Mouse (Mus musculus): ENCODE measurements around the gene Hoxb2. TPM values are rescaled to one million over a fixed set of nuclear protein-coding genes. Genes with fewer than 3 reads are reported as not detected.
A peak's percentile ranks its signal among the peaks of the same experiment; 100 is the strongest.

The Hoxb2 gene
- polyA plus RNA-seq, 1 experiment from 2014 or later, result 0.11 TPM

DNA sequence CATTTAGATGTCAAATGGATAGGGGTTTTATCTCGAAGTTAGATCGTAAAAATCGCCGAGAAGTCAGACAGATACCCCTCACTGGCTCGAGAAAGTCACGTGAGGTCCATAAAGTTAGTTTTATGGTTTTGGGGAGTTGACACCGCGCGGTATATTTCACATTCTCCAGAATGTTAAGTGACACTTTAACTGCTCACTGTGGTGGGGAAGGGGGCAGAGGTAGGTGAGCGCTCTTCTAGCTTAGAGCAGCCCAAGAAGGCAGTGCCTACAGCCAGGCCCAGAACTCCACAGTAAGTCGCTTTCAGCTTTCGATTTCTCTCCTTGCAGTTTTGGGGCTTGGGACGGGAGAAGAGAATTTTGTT, 43.4 kb upstream of the Hoxb2 start:
- no peaks in the 10 kb centered on the region for H3K4me1 ChIP-seq (ENCODE audit: control insufficient read depth, insufficient read depth, low read length)
- H3K4me2 ChIP-seq (ENCODE audit: low read length), result no peak overlapping the region
- H3K9ac ChIP-seq (ENCODE audit: low read depth, low read length), result no peak overlapping the region
- H3K4me3 ChIP-seq (ENCODE audit: low read depth, low read length), result no peak overlapping the region
- 2% methylated on average over 13 of the region's 13 CpGs for WGBS
- no peak for ATAC-seq
- peaks cover 93% of the 10 kb centered on the region for H3K27me3 ChIP-seq (ENCODE audit: control insufficient read depth, insufficient read depth, low read depth, low read length)
- no peaks in the 10 kb centered on the region for H3K36me3 ChIP-seq (ENCODE audit: control insufficient read depth, insufficient read depth, low read length)
- H3K27ac ChIP-seq (ENCODE audit: low read length), result no peak overlapping the region
- H3K9me3 ChIP-seq (replicated peaks; ENCODE audit: control insufficient read depth, low read length, poor library complexity, severe bottlenecking), result no peaks in the 10 kb centered on the region

DNA sequence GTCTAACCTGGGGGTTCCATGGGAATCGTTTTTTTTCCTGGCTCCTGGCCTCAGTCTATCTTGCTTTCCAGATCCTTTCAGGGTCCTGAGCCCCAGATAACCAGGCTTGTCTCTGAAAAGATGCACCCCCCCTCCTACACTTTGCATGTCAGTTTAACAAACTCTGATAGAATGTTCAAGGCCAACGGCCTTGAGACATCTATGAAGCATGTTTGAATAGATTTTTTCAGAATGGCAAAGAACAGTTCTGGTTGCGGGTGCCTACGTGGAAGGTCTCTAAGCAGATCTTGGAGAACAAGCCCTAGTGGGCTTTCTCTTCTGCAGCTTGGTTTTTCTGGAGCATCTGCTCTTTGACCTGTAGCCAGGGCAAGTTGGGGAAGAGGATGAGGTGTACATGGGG, 41.6 kb upstream of the Hoxb2 start:
- H3K4me1 ChIP-seq (ENCODE audit: control insufficient read depth, insufficient read depth, low read length), result no peaks in the 10 kb centered on the region
- H3K9me3 ChIP-seq (replicated peaks; ENCODE audit: control insufficient read depth, low read length, poor library complexity, severe bottlenecking), result no peaks in the 10 kb centered on the region
- H3K4me2 ChIP-seq (ENCODE audit: low read length), result no peak overlapping the region
- no peak overlapping the region for H3K4me3 ChIP-seq (ENCODE audit: low read depth, low read length)
- peaks cover 93% of the 10 kb centered on the region for H3K27me3 ChIP-seq (ENCODE audit: control insufficient read depth, insufficient read depth, low read depth, low read length)
- H3K36me3 ChIP-seq (ENCODE audit: control insufficient read depth, insufficient read depth, low read length), result no peaks in the 10 kb centered on the region
- 9% methylated on average over 4 of the region's 4 CpGs for WGBS
- ATAC-seq, result no peak
- H3K27ac ChIP-seq (ENCODE audit: low read length), result no peak overlapping the region
- H3K9ac ChIP-seq (ENCODE audit: low read depth, low read length), result no peak overlapping the region

DNA sequence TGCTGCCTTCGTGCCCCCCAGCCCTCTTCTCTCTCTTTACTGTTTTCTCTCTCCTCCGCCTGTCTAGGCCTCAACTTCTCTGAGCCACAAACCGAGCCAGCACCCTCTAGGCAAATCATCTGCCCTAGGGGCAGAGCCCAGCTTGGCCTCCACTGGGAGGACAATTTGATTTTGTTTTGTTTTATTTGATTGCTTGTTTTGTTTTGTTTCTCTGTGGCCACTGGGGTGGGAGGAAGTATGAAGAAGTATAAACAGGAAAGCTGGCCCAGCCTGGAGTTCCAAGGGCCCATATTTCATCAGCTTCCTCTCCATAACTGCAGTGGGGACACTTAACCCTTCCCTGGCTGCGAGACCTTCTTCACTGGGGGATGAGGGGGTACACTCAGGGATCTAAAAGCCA, 41.0 kb upstream of the Hoxb2 start:
- Histone ChIP-seq H3K4me3 (ENCODE audit: low read depth, low read length) (no peak overlapping the region), H3K27ac (ENCODE audit: low read length) (no peak overlapping the region), H3K4me2 (ENCODE audit: low read length) (no peak overlapping the region), H3K4me1 (ENCODE audit: control insufficient read depth, insufficient read depth, low read length) (no peaks in the 10 kb centered on the region), H3K9me3 (replicated peaks; ENCODE audit: control insufficient read depth, low read length, poor library complexity, severe bottlenecking) (no peaks in the 10 kb centered on the region), H3K9ac (ENCODE audit: low read depth, low read length) (no peak overlapping the region), H3K27me3 (ENCODE audit: control insufficient read depth, insufficient read depth, low read depth, low read length) (peaks cover 97% of the 10 kb centered on the region), H3K36me3 (ENCODE audit: control insufficient read depth, insufficient read depth, low read length) (no peaks in the 10 kb centered on the region)
- 9% methylated on average over 4 of the region's 4 CpGs for WGBS
- ATAC-seq, result no peak

GRCm38 (mm10) chr11:96310183-96310938, 40.0 kb upstream of the Hoxb2 start:
- no peak overlapping the region for H3K4me2 ChIP-seq (ENCODE audit: low read length)
- H3K36me3 ChIP-seq (ENCODE audit: control insufficient read depth, insufficient read depth, low read length), result no peaks in the 10 kb centered on the region
- H3K9me3 ChIP-seq (replicated peaks; ENCODE audit: control insufficient read depth, low read length, poor library complexity, severe bottlenecking), result no peaks in the 10 kb centered on the region
- no peak overlapping the region for H3K27ac ChIP-seq (ENCODE audit: low read length)
- WGBS, result 3% methylated on average over 20 of the region's 20 CpGs
- peaks cover 96% of the 10 kb centered on the region for H3K27me3 ChIP-seq (ENCODE audit: control insufficient read depth, insufficient read depth, low read depth, low read length)
- H3K4me3 ChIP-seq (ENCODE audit: low read depth, low read length), result no peak overlapping the region
- no peak overlapping the region for H3K9ac ChIP-seq (ENCODE audit: low read depth, low read length)
- no peak for ATAC-seq
- H3K4me1 ChIP-seq (ENCODE audit: control insufficient read depth, insufficient read depth, low read length), result no peaks in the 10 kb centered on the region

DNA sequence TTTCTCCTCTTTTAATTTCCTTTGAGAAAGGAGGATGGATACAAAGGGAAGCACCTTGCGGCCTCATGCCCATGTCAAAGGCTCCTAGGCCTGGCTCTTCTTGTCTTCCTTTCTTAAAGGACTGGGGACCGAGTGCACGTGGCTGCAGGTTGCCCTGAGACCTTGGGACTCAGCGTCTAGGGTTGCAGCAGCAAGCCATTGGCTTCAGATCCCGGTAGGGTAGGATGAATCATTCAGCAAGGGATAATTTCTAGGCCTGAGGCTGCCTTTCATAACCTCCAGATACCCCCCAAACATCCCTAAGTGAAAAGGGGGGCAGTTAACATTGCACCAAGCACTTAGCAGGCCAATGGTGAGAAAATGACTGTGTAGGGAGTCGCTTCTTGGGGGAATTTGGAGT, 39.2 kb upstream of the Hoxb2 start:
- Histone ChIP-seq H3K4me2 (ENCODE audit: low read length) (no peak overlapping the region), H3K27me3 (ENCODE audit: control insufficient read depth, insufficient read depth, low read depth, low read length) (peaks cover 96% of the 10 kb centered on the region)

GRCm38 (mm10) chr11:96311520-96312417, 38.6 kb upstream of the Hoxb2 start:
- Histone ChIP-seq H3K4me1 (ENCODE audit: control insufficient read depth, insufficient read depth, low read length) (no peaks in the 10 kb centered on the region), H3K27me3 (ENCODE audit: control insufficient read depth, insufficient read depth, low read depth, low read length) (peaks cover 96% of the 10 kb centered on the region), H3K27ac (ENCODE audit: low read length) (no peak overlapping the region), H3K9ac (ENCODE audit: low read depth, low read length) (no peak overlapping the region), H3K36me3 (ENCODE audit: control insufficient read depth, insufficient read depth, low read length) (no peaks in the 10 kb centered on the region), H3K4me3 (ENCODE audit: low read depth, low read length) (no peak overlapping the region), H3K4me2 (ENCODE audit: low read length) (no peak overlapping the region), H3K9me3 (replicated peaks; ENCODE audit: control insufficient read depth, low read length, poor library complexity, severe bottlenecking) (no peaks in the 10 kb centered on the region)
- ATAC-seq, result peak; percentile 66; the same call in 1 of the 2 replicates
- 2% methylated on average over 31 of the region's 31 CpGs for WGBS

More for the DNA sequence above, 39.2 kb upstream of the Hoxb2 start:
- no peak for ATAC-seq
- 6% methylated on average over 6 of the region's 6 CpGs for WGBS
- no peaks in the 10 kb centered on the region for H3K36me3 ChIP-seq (ENCODE audit: control insufficient read depth, insufficient read depth, low read length)
- no peak overlapping the region for H3K27ac ChIP-seq (ENCODE audit: low read length)
- no peaks in the 10 kb centered on the region for H3K9me3 ChIP-seq (replicated peaks; ENCODE audit: control insufficient read depth, low read length, poor library complexity, severe bottlenecking)
- no peak overlapping the region for H3K4me3 ChIP-seq (ENCODE audit: low read depth, low read length)
- no peak overlapping the region for H3K9ac ChIP-seq (ENCODE audit: low read depth, low read length)
- H3K4me1 ChIP-seq (ENCODE audit: control insufficient read depth, insufficient read depth, low read length), result no peaks in the 10 kb centered on the region

DNA sequence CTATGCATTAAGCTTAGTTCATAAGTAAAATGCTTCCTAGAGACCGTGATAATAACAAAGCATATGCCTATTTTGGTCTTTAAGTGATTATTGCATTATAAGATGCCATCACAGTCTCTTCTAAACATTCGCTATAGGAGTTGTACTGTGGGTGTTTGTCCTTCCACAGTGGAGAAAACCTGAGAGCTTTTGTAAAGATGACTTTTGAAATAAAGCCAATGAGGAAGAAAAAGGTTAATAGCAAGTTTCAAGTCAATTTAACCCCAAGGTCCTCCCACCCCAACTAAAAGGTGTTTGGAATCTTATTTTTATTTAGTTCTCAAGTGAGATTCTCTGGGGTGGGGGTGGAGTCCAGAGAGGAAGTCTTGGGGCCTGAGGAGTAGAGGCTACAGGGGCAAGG, 37.2 kb upstream of the Hoxb2 start:
- no peak overlapping the region for H3K4me3 ChIP-seq (ENCODE audit: low read depth, low read length)
- no peak for ATAC-seq
- H3K9ac ChIP-seq (ENCODE audit: low read depth, low read length), result no peak overlapping the region
- 20% methylated on average over 2 of the region's 2 CpGs for WGBS
- no peak overlapping the region for H3K4me2 ChIP-seq (ENCODE audit: low read length)
- no peaks in the 10 kb centered on the region for H3K36me3 ChIP-seq (ENCODE audit: control insufficient read depth, insufficient read depth, low read length)
- H3K27ac ChIP-seq (ENCODE audit: low read length), result no peak overlapping the region
- H3K4me1 ChIP-seq (ENCODE audit: control insufficient read depth, insufficient read depth, low read length), result no peaks in the 10 kb centered on the region
- peaks cover 93% of the 10 kb centered on the region for H3K27me3 ChIP-seq (ENCODE audit: control insufficient read depth, insufficient read depth, low read depth, low read length)
- H3K9me3 ChIP-seq (replicated peaks; ENCODE audit: control insufficient read depth, low read length, poor library complexity, severe bottlenecking), result no peaks in the 10 kb centered on the region

DNA sequence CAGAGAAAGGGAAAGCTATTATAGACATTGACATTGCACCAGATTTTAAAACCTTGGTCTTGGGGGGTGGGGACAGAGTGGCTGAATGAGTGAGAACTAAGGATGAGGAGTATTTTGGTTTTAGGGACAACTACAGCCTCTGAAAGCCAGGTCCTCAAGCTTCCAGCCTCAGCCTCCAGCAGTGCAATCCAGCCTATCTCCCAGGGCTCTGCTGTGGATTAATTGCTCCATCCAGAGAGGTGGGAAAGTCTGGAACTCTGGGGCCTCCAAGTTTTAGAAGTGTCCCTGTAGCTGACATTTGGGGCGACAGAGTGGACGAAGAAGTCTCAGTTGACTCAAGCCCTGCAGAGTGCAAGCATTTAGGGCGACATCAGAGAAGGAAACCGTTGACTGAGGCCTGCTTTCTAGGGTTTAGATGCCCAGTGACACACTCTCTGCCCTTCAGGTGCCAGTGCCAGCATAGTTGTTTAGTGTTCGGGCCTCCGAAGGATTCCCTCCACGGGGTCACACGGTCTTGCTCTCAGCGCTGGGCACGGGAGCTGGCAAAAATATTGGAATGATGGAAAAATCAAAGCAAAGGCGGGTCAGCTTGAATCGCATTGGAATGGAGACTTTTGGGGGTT, 36.4 kb upstream of the Hoxb2 start:
- no peaks in the 10 kb centered on the region for H3K9me3 ChIP-seq (replicated peaks; ENCODE audit: control insufficient read depth, low read length, poor library complexity, severe bottlenecking)
- H3K9ac ChIP-seq (ENCODE audit: low read depth, low read length), result no peak overlapping the region
- H3K27me3 ChIP-seq (ENCODE audit: control insufficient read depth, insufficient read depth, low read depth, low read length), result peaks cover 92% of the 10 kb centered on the region
- no peak overlapping the region for H3K4me3 ChIP-seq (ENCODE audit: low read depth, low read length)
- no peaks in the 10 kb centered on the region for H3K4me1 ChIP-seq (ENCODE audit: control insufficient read depth, insufficient read depth, low read length)
- no peak overlapping the region for H3K4me2 ChIP-seq (ENCODE audit: low read length)
- no peak for ATAC-seq
- H3K36me3 ChIP-seq (ENCODE audit: control insufficient read depth, insufficient read depth, low read length), result no peaks in the 10 kb centered on the region
- 4% methylated on average over 12 of the region's 12 CpGs for WGBS
- no peak overlapping the region for H3K27ac ChIP-seq (ENCODE audit: low read length)

Measured in midbrain, embryonic 16.5 days (tissue).